In genomic region chr5:88634076-88634475, GRCm38 (mm10) we compare ENCODE assay signal across 28 mouse cellular contexts.
"Had no signal": no experiment of that assay in that cellular context is flagged by ENCODE, and none has a peak within 500 bp of the region (broad histone marks: within the 10 kb centered on the region; RNA-seq: fewer than 3 reads in every experiment).

No protein-coding gene starts in this region.

- H3K4me1 ChIP-seq: hindbrain, embryonic 10.5 days; hindbrain, embryonic 12.5 days; intestine, embryonic 15.5 days had no signal

- H3K27me3 ChIP-seq: heart, embryonic 12.5 days; hindbrain, embryonic 12.5 days; intestine, embryonic 15.5 days; kidney, embryonic 15.5 days; limb, embryonic 12.5 days; liver, embryonic 13.5 days; liver, embryonic 15.5 days had no signal

- H3K27ac ChIP-seq: gastrocnemius, adult 2 months; heart, adult 2 months; hindbrain, embryonic 10.5 days; hindbrain, embryonic 12.5 days; hindbrain, embryonic 14.5 days; intestine, embryonic 15.5 days; kidney, embryonic 15.5 days; kidney, postnatal 0 days; left cerebral cortex, adult 2 months; limb, embryonic 10.5 days; limb, embryonic 12.5 days; liver, embryonic 13.5 days; liver, embryonic 15.5 days had no signal

- H3K9ac ChIP-seq: heart, embryonic 12.5 days; hindbrain, embryonic 12.5 days; hindbrain, embryonic 14.5 days; intestine, embryonic 15.5 days; kidney, embryonic 15.5 days; limb, embryonic 12.5 days; liver, embryonic 13.5 days; liver, embryonic 15.5 days had no signal

- DNase-seq: gastrocnemius, adult 2 months; gastrocnemius, postnatal 10 days; gastrocnemius, postnatal 25 days; heart, adult 2 months; heart, postnatal 10 days; heart, postnatal 4 days; kidney, adult 2 months; kidney, adult 9 months; kidney, postnatal 14 days; kidney, postnatal 36 days; layer of hippocampus, adult 9-11 months; layer of hippocampus, postnatal 36 days; liver; liver, embryonic 13.5 days had no signal

- H3K4me2 ChIP-seq: heart, embryonic 12.5 days; hindbrain, embryonic 12.5 days; hindbrain, embryonic 14.5 days; intestine, embryonic 15.5 days; kidney, embryonic 15.5 days; limb, embryonic 12.5 days; liver, embryonic 13.5 days; liver, embryonic 15.5 days had no signal

- ATAC-seq: hindbrain, embryonic 16.5 days; inflammation-experienced regulatory T-cells, adult 6 months; intestine, embryonic 15.5 days; intestine, postnatal 0 days had no signal

- H3K4me3 ChIP-seq: gastrocnemius, adult 2 months; heart, adult 2 months; heart, embryonic 12.5 days; hindbrain, embryonic 10.5 days; hindbrain, embryonic 12.5 days; intestine, embryonic 15.5 days; kidney, embryonic 15.5 days; left cerebral cortex, adult 2 months; limb, embryonic 10.5 days; limb, embryonic 12.5 days; liver, embryonic 13.5 days; liver, embryonic 15.5 days had no signal

- H3K9me3 ChIP-seq: heart, embryonic 12.5 days; hindbrain, embryonic 10.5 days; hindbrain, embryonic 12.5 days; intestine, embryonic 15.5 days; kidney, embryonic 15.5 days; limb, embryonic 10.5 days; limb, embryonic 12.5 days; liver, embryonic 13.5 days; liver, embryonic 15.5 days had no signal
